Mouse (Mus musculus): ENCODE data around the gene Gm10198. TPM values are rescaled to one million over a fixed set of nuclear protein-coding genes. Genes with fewer than 3 reads are reported as not detected.

Gm10198 gene
- polyA plus RNA-seq (2016; fragmentation: Nextera tagmentation; extraction: Ambion mirVana): not detected in 2 replicates

DNA sequence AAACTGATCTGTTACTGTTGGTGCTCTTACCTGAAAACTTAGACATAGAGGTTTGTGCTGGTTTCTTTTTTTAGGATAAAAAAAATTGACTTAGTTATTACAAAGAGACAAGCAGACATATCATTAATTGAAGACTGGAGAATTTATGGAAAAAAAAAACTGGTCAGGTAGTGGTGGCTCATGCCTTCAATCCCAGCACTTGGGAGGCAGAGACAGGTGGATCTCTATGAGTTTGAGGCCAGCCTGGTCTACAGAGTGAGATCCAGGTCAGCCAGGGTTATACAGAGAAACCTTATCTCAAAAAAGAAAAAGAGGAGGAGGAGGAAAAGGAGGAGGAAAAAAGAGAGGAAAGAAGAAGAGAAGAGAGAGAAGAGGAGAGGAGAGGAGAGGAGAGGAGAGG is at the start of gene Gm10198:
Gene Gm10198 (plus strand): TSS at position 301 of the 400 bp plus-strand sequence.
- Histone ChIP-seq H3K9me3 (no peaks in the 10 kb centered on the region), H3K36me3 (no peaks in the 10 kb centered on the region), H3K27me3 (ENCODE audit: insufficient read depth, poor library complexity, severe bottlenecking) (no peaks in the 10 kb centered on the region), H3K27ac (no peak within 1 kb of the TSS), H3K4me3 (no peak within 1 kb of the TSS), H3K4me1 (replicated peaks) (no peaks in the 10 kb centered on the region)
- DNase-seq (ENCODE audit: low spot score): no peak

DNA sequence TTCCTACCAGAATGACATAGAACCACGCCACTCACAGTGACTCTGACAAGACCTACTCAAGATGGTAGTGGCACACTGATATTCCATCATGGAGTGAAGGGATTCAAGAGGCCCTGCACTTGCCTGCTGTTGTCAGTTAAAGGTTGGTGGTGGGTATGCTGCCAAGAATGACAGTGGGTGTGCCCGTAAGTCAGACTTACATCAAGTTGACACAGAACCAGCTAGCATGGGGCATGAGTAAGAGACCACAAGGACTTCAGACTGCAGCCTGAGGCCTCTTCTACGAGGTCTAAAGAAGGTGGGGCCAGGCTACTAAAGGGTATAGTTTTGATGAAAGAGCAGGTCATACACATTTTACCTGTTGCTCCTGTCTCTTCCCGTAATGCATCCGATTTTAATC is 47.3 kb upstream of the Gm10198 start:
- H3K9me3 ChIP-seq: no peaks in the 10 kb centered on the region
- H3K27ac ChIP-seq: no peak overlapping the region
- no peak overlapping the region for H3K4me3 ChIP-seq
- 91% methylated on average over 5 of the region's 5 CpGs for WGBS
- no peaks in the 10 kb centered on the region for H3K4me1 ChIP-seq (replicated peaks)
- H3K36me3 ChIP-seq: no peaks in the 10 kb centered on the region
- H3K27me3 ChIP-seq (ENCODE audit: insufficient read depth, poor library complexity, severe bottlenecking): no peaks in the 10 kb centered on the region
- DNase-seq (ENCODE audit: low spot score): no peak

DNA sequence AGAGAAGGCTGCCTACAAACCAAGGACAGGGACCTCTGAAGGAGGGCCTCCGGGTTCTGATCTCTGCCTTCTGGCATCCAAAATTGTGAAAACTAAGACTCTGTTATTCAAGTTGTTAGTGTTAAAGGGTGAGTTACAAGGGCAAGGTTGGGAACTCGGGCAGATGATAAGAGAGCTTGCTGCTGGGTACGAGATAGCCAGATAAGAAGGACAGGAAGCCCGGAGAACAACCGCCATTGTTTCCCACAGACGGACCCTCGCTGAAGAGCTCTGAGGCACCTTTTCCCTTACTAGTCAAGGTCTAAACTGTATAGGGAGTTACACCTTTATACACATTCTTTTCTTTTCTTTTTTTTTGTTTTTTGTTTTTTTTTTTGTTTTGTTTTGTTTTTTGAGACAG is 39.8 kb upstream of the Gm10198 start:
- no peak for DNase-seq (ENCODE audit: low spot score)
- H3K4me1 ChIP-seq (replicated peaks): peaks cover 8% of the 10 kb centered on the region; the same call in 1 of the 2 replicates
- H3K9me3 ChIP-seq: peaks cover 3% of the 10 kb centered on the region; the same call in 1 of the 2 replicates
- 85% methylated on average over 7 of the region's 7 CpGs for WGBS
- H3K4me3 ChIP-seq: no peak overlapping the region
- H3K27ac ChIP-seq: no peak overlapping the region
- no peaks in the 10 kb centered on the region for H3K36me3 ChIP-seq
- H3K27me3 ChIP-seq (ENCODE audit: insufficient read depth, poor library complexity, severe bottlenecking): no peaks in the 10 kb centered on the region

DNA sequence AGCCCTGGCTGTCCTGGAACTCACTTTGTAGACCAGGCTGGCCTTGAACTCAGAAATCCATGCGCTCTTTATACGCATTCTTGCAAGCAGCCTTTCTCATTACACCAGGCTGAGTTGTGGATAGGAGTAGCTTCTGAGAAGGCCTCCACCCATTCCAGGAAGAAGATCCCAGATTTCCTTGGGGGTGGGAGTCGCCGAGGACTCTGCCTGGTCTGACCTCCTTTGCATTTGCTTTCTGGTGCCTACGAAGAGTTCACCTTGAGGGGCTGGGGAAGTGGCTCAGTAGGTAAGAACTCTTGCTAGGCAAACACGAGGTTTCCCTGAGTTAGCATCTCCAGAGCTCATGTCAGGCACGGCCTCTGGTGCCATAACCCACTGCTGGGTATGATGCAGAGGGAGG is 39.4 kb upstream of the Gm10198 start:
- H3K27me3 ChIP-seq (ENCODE audit: insufficient read depth, poor library complexity, severe bottlenecking): no peaks in the 10 kb centered on the region
- DNase-seq (ENCODE audit: low spot score): no peak
- no peak overlapping the region for H3K4me3 ChIP-seq
- peaks cover 3% of the 10 kb centered on the region; the same call in 1 of the 2 replicates for H3K9me3 ChIP-seq
- H3K27ac ChIP-seq: no peak overlapping the region
- WGBS: 89% methylated on average over 7 of the region's 7 CpGs
- peaks cover 8% of the 10 kb centered on the region; the same call in 1 of the 2 replicates for H3K4me1 ChIP-seq (replicated peaks)
- H3K36me3 ChIP-seq: no peaks in the 10 kb centered on the region

DNA sequence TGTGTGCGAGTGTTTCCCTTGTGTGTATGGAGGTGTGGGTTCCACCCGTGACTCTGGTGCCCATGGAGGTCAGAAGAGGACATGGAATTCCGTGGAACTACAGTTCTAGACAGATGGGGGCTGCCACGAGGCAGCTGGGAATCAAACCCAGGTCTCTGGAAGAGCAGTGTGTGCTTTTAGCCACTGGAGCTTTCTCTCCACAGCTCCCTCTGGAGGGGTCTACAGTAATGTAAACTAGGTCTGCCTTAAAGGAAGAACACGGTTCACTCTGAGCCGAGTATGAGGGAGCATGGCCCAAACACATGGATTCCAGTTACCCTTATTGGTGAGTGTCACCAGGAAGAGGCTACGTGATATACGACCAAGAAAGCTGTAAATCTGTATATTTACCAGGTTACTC is 38.6 kb upstream of the Gm10198 start:
- H3K36me3 ChIP-seq: no peaks in the 10 kb centered on the region
- H3K27me3 ChIP-seq (ENCODE audit: insufficient read depth, poor library complexity, severe bottlenecking): no peaks in the 10 kb centered on the region
- no peak overlapping the region for H3K4me3 ChIP-seq
- 78% methylated on average over 8 of the region's 8 CpGs for WGBS
- H3K27ac ChIP-seq: no peak overlapping the region
- DNase-seq (ENCODE audit: low spot score): no peak
- peaks cover 3% of the 10 kb centered on the region; the same call in 1 of the 2 replicates for H3K9me3 ChIP-seq
- peaks cover 8% of the 10 kb centered on the region; the same call in 1 of the 2 replicates for H3K4me1 ChIP-seq (replicated peaks)

DNA sequence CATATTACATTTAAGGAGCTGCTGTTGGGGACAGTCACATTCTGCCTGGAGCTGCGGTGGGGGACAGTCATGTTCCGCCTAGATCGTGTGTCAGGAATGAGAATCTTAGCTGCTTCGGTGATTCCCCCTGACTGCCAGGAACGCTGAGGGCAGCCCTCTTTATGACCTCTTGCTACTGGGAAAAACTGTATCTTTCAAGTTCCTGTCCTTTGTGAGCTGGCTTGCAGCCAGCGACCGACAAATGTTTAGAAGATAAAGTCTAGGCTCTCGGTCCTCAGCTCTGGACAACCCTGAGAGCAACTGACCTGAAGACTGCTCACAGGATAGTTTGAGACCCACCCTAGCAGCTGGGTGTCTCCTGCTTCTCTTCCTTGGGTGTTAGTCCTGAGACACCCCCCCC is 37.3 kb upstream of the Gm10198 start:
- Histone ChIP-seq H3K27ac (no peak overlapping the region), H3K36me3 (no peaks in the 10 kb centered on the region), H3K27me3 (ENCODE audit: insufficient read depth, poor library complexity, severe bottlenecking) (no peaks in the 10 kb centered on the region), H3K4me1 (replicated peaks) (peaks cover 8% of the 10 kb centered on the region; the same call in 1 of the 2 replicates), H3K9me3 (peaks cover 3% of the 10 kb centered on the region; the same call in 1 of the 2 replicates), H3K4me3 (no peak overlapping the region)
- DNase-seq (ENCODE audit: low spot score): peak; percentile 3
- whole genome bisulfite sequencing: 49% methylated on average over 8 of the region's 8 CpGs

DNA sequence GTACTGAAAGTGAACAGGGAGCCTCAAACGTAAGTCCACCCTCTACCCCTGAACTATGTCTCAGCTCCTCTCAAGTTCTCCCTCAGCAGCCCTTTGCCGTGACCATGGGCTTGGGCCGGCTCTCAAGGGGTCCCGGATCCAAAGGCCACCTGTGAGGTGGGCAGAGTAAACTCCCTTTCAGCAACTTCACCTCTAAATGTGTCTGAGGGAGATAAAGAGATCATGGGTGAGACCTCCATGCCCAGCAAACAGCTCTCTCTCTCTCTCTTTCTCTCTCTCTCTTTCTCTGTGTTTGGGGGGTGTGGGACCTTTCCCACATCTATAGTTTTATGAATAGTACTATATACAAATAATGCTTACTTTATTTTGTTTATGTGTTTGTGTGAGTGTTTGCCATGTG is 36.2 kb upstream of the Gm10198 start:
- Histone ChIP-seq H3K4me1 (replicated peaks) (peaks cover 8% of the 10 kb centered on the region; the same call in 1 of the 2 replicates), H3K4me3 (no peak overlapping the region), H3K36me3 (no peaks in the 10 kb centered on the region), H3K9me3 (peaks cover 3% of the 10 kb centered on the region; the same call in 1 of the 2 replicates), H3K27ac (no peak overlapping the region), H3K27me3 (ENCODE audit: insufficient read depth, poor library complexity, severe bottlenecking) (no peaks in the 10 kb centered on the region)
- 78% methylated on average over 4 of the region's 4 CpGs for WGBS
- no peak for DNase-seq (ENCODE audit: low spot score)

DNA sequence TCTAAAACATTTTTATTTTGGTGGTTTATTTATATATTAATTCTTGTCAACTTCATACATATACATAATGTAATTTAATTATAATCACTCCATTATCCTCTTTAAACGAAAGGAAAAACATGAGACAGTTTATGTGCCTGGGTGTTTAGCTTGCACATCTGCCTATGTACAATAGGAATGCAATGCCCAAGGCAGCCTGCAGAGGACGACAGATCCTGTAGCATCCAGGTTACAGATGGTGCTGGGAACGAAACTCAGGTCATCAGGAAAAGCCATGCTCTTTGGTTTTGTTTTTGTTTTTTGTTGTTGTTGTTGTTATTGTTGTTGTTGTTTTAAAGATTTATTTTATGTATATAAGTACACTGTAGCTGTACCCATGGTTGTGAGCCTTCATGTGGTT is 32.4 kb upstream of the Gm10198 start:
- H3K4me3 ChIP-seq: no peak overlapping the region
- peaks cover 4% of the 10 kb centered on the region; the same call in 1 of the 2 replicates for H3K4me1 ChIP-seq (replicated peaks)
- peaks cover 3% of the 10 kb centered on the region; the same call in 1 of the 2 replicates for H3K9me3 ChIP-seq
- WGBS: 89% methylated on average over 3 of the region's 3 CpGs
- DNase-seq (ENCODE audit: low spot score): no peak
- no peaks in the 10 kb centered on the region for H3K27me3 ChIP-seq (ENCODE audit: insufficient read depth, poor library complexity, severe bottlenecking)
- no peak overlapping the region for H3K27ac ChIP-seq
- no peaks in the 10 kb centered on the region for H3K36me3 ChIP-seq

DNA sequence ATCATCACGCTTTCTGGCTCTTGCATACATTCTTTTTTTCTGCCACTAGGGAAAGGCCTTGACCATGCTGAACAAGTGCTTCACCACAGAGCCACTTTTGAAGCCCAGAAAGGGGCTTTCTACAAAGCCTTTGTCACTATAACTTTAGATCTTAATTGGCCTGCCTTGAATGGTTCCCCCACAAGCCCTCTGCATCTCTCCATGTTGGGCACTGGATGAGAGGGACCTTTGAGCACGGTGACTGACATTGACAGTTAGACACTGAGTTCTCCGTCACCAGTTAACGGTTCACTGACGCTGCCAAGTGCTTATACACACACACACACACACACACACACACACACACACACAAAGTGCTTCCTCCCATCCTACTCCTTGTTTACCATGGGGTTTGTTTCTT is 30.0 kb upstream of the Gm10198 start:
- 90% methylated on average over 5 of the region's 5 CpGs for WGBS
- peaks cover 3% of the 10 kb centered on the region; the same call in 1 of the 2 replicates for H3K9me3 ChIP-seq

DNA sequence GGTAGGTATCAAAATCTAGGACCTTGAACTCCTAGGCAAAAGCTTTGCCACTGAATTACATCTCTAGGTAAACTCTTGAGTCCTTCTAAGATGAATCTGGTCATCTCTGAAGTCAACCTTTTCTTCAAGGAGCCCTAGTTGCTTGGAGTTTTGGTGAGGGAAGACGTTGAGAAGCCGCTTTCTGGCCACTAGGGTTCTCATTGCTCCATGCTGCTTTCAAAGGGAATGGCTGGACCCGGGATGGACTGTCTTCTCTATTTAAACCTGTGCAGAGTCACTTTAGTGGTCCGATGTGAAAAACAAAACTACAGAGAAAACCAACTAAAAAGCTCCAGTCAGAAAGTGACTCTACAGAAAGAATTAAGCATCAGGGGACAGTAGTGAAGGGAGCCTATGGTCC is 18.4 kb upstream of the Gm10198 start:
- 45% methylated on average over 4 of the region's 4 CpGs for WGBS
- no peaks in the 10 kb centered on the region for H3K36me3 ChIP-seq
- no peaks in the 10 kb centered on the region for H3K4me1 ChIP-seq (replicated peaks)

More for the DNA sequence above, 30.0 kb upstream of the Gm10198 start:
- Histone ChIP-seq H3K4me1 (replicated peaks) (no peaks in the 10 kb centered on the region), H3K36me3 (no peaks in the 10 kb centered on the region), H3K4me3 (no peak overlapping the region), H3K27me3 (ENCODE audit: insufficient read depth, poor library complexity, severe bottlenecking) (no peaks in the 10 kb centered on the region), H3K27ac (no peak overlapping the region)
- DNase-seq (ENCODE audit: low spot score): no peak

DNA sequence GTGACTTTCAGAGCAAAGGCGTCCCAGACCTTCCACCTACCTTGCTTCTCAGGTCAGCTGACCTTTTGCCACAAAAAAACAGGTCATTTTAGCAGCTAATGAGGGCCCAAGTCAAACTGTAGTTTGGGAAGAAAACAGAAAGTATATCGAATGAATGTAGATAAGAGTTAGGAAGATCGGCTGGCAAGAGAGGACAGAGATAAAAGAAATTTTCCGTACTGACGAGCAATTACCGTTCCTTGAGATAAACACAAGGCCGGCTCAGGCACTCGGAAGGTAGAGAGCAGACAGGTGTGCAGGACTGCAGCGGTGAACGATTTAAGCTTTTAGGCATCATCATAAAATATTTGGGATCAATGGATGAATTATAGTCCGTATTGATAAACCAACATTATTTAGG is 15.4 kb upstream of the Gm10198 start:
- Histone ChIP-seq H3K4me1 (replicated peaks) (no peaks in the 10 kb centered on the region), H3K27me3 (ENCODE audit: insufficient read depth, poor library complexity, severe bottlenecking) (no peaks in the 10 kb centered on the region), H3K36me3 (no peaks in the 10 kb centered on the region), H3K27ac (no peak overlapping the region), H3K9me3 (no peaks in the 10 kb centered on the region), H3K4me3 (no peak overlapping the region)
- no peak for DNase-seq (ENCODE audit: low spot score)
- WGBS: 94% methylated on average over 11 of the region's 11 CpGs

More for the DNA sequence above, 18.4 kb upstream of the Gm10198 start:
- no peaks in the 10 kb centered on the region for H3K27me3 ChIP-seq (ENCODE audit: insufficient read depth, poor library complexity, severe bottlenecking)
- DNase-seq (ENCODE audit: low spot score): no peak
- no peak overlapping the region for H3K4me3 ChIP-seq
- no peaks in the 10 kb centered on the region for H3K9me3 ChIP-seq
- no peak overlapping the region for H3K27ac ChIP-seq

DNA sequence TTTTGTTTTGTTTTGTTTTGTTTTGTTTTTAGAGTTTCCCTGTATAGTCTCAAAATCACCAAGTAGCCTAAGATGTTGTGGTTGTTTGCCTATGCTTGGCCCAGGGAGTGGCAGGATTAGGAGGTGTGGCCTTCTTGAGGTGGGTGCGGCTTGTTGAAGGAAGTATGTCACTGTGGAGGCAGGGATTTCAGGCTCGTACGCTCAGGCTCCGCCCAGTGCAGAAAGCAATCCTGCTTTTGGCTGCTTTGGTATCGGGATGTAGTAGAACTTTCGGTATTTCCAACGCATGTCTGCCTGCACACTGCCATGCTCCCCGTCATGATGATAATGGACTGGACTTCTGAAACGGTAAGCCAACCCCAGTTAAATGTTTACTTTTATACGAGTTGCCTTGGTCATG is 12.5 kb upstream of the Gm10198 start:
- no peak overlapping the region for H3K27ac ChIP-seq
- H3K9me3 ChIP-seq: no peaks in the 10 kb centered on the region
- WGBS: 93% methylated on average over 10 of the region's 10 CpGs
- H3K36me3 ChIP-seq: no peaks in the 10 kb centered on the region
- DNase-seq (ENCODE audit: low spot score): no peak
- no peak overlapping the region for H3K4me3 ChIP-seq
- H3K27me3 ChIP-seq (ENCODE audit: insufficient read depth, poor library complexity, severe bottlenecking): no peaks in the 10 kb centered on the region
- H3K4me1 ChIP-seq (replicated peaks): no peaks in the 10 kb centered on the region

DNA sequence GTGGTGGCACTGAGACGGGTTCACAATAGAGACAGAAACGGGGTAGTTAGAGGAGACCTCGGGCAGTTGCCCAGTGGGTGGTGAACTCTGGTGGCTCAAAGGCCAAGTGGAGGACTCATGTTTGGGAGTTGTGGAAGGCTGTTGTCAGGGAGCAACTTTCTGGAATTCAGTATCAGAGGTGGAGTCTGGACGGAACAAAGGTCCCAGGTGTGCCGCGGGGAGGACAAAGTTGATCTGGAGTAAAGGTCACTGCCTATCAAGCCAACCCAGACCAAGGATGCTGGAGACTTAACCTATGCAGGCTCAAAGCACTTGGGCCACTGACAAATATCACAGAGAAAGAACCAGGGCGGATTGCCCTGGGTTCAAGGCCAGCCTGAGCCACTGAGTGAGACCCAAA is 5.5 kb downstream of the Gm10198 start:
- H3K27ac ChIP-seq: no peak overlapping the region
- WGBS: 87% methylated on average over 7 of the region's 7 CpGs
- H3K27me3 ChIP-seq (ENCODE audit: insufficient read depth, poor library complexity, severe bottlenecking): no peaks in the 10 kb centered on the region

DNA sequence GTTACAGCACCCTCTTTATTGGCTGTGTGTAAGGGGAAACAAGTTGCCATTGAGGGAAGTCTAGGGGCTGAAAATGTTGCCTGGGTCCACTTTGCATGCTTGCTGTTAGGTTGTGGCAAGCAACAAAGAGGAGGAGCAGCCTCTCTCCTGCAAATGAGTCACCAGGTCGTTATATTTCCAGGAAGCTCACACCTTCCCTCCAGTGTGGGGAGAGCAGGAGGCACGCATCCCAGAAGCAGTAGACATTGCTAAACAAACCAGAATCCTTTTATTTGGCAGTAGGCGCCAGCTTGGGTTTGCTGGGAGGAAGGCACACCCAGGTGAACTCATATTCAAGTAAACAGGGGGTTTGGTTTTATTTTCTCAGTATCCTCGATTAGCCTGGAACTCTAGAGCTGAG is 8.8 kb downstream of the Gm10198 start:
- no peaks in the 10 kb centered on the region for H3K4me1 ChIP-seq (replicated peaks)
- no peaks in the 10 kb centered on the region for H3K9me3 ChIP-seq
- H3K27ac ChIP-seq: no peak overlapping the region
- H3K27me3 ChIP-seq (ENCODE audit: insufficient read depth, poor library complexity, severe bottlenecking): no peaks in the 10 kb centered on the region
- no peak for DNase-seq (ENCODE audit: low spot score)
- H3K36me3 ChIP-seq: no peaks in the 10 kb centered on the region
- H3K4me3 ChIP-seq: no peak overlapping the region
- WGBS: 75% methylated on average over 4 of the region's 4 CpGs

More for the DNA sequence above, 5.5 kb downstream of the Gm10198 start:
- H3K9me3 ChIP-seq: no peaks in the 10 kb centered on the region
- H3K4me1 ChIP-seq (replicated peaks): no peaks in the 10 kb centered on the region
- DNase-seq (ENCODE audit: low spot score): no peak
- no peaks in the 10 kb centered on the region for H3K36me3 ChIP-seq
- no peak overlapping the region for H3K4me3 ChIP-seq
